Mouse (Mus musculus) kidney, adult 8-10 months (tissue): Measurements from ENCODE around the gene Arhgef28.
"Not testable (repeated sequence)": the region's sequence is repeated elsewhere in the genome, so short reads cannot be mapped to it uniquely, and the experiment has no call there.

Experiments used
- DNase-seq, 2 experiments: peaks; one replicate each; pipeline ENCODE4 v3.0.0; 2022

The Arhgef28 gene

GRCm38 (mm10) chr13:98121124-98121470 lies 85.1 kb downstream of the Arhgef28 start:
- DNase-seq: no peak

DNA sequence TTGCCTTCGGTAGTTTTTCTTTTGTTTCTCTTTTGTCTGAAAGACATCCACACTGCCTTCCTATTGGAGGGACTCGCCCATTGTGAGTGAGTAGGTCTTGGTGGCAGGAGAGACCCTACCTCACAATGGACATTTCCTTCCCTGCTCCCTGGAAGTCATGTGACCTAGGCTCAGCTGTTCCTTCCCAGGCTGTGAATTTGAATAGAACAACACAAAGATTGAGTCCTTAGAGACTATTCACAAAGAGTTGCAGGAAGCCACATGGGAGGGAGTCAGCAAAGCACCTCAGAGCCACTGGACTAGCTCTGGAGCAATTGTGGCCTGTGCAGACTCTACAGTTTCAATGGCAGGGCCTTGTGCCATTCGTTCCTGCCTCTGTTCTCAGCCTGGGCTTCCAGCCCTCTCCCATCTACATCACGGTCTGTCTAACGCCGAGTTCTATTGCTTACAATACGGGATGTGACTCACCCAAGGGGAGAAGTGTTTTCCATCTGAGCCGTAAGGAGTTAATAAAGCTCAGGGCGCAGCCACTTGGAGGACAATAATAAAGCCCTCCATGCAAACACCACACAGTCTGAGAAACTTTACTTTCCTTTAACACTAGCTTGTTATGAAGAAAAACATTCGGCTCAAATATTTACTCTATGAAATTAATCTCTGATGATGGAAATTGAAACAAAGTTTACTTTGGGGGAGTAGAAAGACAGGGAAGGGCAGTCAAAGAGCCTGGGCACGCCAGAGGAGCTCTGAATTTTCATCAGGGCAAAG lies 85.7 kb downstream of the Arhgef28 start:
- DNase-seq: no peak

- DNase-seq: no peak
Observed at GRCm38 (mm10) chr13:98118291-98118690, 87.9 kb downstream of the Arhgef28 start.

DNA sequence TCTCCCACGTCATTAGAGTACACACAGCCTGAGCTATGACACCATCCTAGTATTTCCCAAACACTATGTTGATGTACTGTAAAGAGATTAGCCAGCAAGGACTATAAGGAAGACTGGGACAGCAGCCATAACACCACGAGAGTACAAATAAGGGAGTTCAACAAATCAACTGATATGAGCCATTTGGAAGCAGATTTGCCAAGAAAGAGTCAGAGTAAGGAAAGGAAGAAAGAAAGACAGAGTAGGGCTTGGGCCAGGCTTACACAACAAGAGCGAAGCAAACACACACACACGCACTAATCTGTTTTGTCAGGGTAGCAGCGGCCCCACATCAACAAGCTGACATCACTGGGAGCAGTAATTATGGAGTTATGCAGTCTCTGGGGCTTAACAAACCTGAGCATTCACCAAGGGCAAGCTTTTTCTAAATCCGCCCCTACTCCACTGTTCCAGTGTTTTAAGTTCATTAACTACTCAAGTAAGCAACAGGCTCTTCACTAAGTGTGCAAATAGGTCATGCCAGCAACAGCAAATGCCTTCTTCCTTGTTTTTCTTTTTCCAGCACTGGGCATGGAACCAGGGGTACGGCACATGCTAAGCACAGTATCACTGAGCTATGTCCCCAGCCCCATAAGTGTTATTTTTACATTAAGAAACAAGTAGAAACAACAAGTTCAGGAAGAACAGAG lies 88.5 kb downstream of the Arhgef28 start:
- DNase-seq: no peak

GRCm38 (mm10) chr13:98115650-98116049 lies 90.6 kb downstream of the Arhgef28 start:
- DNase-seq: no peak

GRCm38 (mm10) chr13:98115051-98115450 lies 91.2 kb downstream of the Arhgef28 start:
- DNase-seq: no peak

- DNase-seq: no peak
Observed at GRCm38 (mm10) chr13:98112812-98113503, 93.3 kb downstream of the Arhgef28 start.

GRCm38 (mm10) chr13:98111531-98111930 lies 94.7 kb downstream of the Arhgef28 start:
- no peak for DNase-seq

- no peak for DNase-seq
Observed at GRCm38 (mm10) chr13:98111021-98111420, 95.2 kb downstream of the Arhgef28 start.

- not testable (repeated sequence) for DNase-seq
Observed at GRCm38 (mm10) chr13:98108481-98108880, 97.8 kb downstream of the Arhgef28 start.

DNA sequence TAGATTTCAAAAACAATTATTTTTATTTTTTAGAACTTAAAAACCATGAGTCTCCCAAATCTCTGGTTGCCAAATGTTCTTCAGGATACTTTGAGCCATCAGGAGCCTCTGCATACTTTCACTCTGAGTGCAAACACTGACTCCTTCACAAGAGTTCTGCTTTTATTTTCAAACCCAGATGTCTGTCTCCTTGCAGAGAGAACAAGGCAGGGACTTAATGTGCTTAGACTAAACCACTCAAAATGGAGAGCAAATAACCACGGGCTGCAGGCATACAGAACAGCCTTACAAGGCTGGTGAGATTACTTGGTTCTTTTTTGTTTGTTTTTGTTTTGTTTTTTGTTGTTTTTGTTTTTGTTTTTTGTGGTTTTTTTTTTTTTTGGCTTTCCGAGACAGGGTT lies 98.6 kb downstream of the Arhgef28 start:
- DNase-seq: no peak

- DNase-seq: no peak
Observed at GRCm38 (mm10) chr13:98095966-98096365, 110.3 kb downstream of the Arhgef28 start.

DNA sequence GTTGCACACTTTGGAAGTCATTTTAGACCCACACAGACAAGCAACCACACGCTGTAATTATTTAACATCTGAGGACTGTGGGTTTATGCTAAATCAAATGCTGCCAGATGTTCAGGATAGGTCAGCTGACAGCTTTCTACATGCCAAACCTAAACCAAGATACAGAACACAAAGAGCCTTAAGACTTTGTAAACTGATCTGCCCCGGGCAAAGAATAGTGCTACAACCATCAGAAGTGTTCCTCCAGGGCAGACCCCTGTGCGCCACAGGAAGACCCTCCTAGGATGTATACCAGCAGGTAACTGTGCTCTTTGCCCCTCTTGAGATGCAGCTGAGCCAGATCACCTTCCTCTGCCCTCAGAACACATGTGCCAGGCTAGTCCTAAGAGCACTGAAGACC lies 111.9 kb downstream of the Arhgef28 start:
- DNase-seq: no peak

- DNase-seq: no peak
Observed at GRCm38 (mm10) chr13:98093483-98093882, 112.8 kb downstream of the Arhgef28 start.

- no peak for DNase-seq
Observed at GRCm38 (mm10) chr13:98092354-98093002, 113.8 kb downstream of the Arhgef28 start.

- DNase-seq: no peak
Observed at GRCm38 (mm10) chr13:98079640-98080039, 126.6 kb downstream of the Arhgef28 start.

- DNase-seq: no peak
Observed at GRCm38 (mm10) chr13:98078251-98078650, 128.0 kb downstream of the Arhgef28 start.

DNA sequence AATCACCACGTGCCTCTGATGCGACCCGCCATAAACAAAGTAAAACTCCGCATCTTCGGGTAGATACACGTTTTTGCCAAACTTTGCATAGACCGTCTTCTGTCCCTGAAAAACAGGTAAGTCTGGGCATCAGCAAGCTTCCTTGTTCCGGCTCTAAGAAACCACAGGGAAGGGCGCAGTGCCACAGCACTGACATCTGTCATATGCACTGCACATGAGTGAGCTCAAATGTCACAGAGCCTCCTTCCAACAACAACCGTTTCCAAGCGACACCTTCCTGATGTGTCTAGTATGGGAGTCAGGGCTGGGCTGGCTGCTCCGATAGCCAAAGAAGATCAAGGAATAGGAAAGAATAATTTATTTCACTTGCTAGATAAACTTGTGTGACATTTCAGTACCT lies 129.0 kb downstream of the Arhgef28 start:
- no peak for DNase-seq

- DNase-seq: peak; percentile 64 to 73
Observed at GRCm38 (mm10) chr13:98074871-98075270, 131.4 kb downstream of the Arhgef28 start.

- DNase-seq: no peak
Observed at GRCm38 (mm10) chr13:98073190-98073589, 133.0 kb downstream of the Arhgef28 start.

DNA sequence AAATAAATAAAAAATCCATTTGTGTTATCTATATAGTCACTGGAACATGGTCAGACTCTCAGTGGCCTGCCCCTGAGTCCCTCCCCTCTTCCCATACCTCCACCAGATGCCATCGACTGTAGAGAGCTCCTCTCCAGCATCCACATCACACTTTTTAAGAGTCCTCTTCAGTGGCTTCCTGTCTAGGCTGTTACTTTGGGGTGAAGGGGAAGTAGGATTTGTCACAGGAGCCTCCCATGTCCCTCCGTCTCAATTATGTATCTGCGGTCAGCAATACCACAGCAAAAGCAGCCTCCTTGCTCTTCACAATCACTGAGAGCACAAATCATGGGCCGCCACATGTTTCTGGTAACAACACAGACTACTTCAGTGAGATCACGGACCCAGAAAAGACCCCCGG lies 135.8 kb downstream of the Arhgef28 start:
- DNase-seq: no peak

DNA sequence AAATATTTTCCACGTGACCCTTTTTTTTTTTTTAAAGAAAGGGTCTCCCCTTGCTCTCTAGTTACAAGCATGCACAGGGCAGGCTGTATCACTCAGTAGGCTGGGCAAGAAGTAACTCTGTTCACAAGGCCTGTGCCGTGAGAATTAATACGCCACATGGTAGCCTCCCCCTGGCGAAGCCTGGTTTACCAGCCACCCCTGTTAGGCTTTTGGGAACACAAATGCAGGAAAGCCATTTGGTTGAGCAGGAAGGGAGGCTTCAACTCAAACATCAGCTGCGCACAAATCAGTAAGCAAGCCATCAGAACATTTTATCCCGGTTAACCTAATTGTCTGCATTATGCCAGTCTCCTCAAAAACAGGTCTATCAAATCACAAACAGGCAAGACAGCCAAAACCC lies 136.6 kb downstream of the Arhgef28 start:
- no peak for DNase-seq

DNA sequence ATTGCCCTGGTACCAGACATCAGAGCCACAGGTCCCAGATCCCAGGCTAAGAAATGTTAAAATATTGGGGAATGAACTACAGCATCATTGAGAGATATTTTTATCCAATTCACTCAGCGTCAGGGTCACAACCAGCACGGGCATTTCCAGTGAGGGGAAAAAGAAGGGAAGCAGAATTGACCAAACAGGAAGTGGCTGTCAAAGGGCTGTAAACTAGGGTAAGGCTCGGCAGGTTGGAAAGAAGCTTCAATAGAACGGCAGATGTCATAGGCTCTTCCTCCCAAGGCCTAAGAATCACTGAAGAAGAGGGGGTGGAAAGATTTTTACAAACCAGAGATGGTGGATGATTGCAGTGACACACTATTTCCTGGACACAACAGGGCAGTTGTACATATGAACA lies 143.4 kb downstream of the Arhgef28 start:
- no peak for DNase-seq
